Mouse (Mus musculus): ENCODE measurements at regions not wholly inside any gene's neighbourhood (a gene's known extent, or its start where the extent isn't known, plus 50 kb on each side); places are given as distances from the start of the nearest gene placed in this dataset.
A peak's percentile ranks its signal among the peaks of the same experiment; 100 is the strongest.

GRCm38 (mm10) chr15:60089921-60090320, 73.5 kb upstream of the 4933412E24Rik start:
- ATAC-seq (ENCODE audit: low FRiP score, low TSS enrichment) (no peak), DNase-seq (no peak)
- H3K27me3 ChIP-seq (ENCODE audit: control insufficient read depth, insufficient read depth, low read length): no peaks in the 10 kb centered on the region
- no peaks in the 10 kb centered on the region for H3K36me3 ChIP-seq (ENCODE audit: control insufficient read depth, insufficient read depth, low read length)
- no peak overlapping the region for H3K4me3 ChIP-seq (replicated peaks; ENCODE audit: low read depth, low read length)
- WGBS: 90% methylated on average over 5 of the region's 5 CpGs
- H3K4me2 ChIP-seq (ENCODE audit: low read length): no peak overlapping the region
- H3K9ac ChIP-seq (replicated peaks; ENCODE audit: low read length): no peak overlapping the region
- H3K4me1 ChIP-seq (ENCODE audit: control insufficient read depth, insufficient read depth, low read length): no peaks in the 10 kb centered on the region
- no peaks in the 10 kb centered on the region for H3K9me3 ChIP-seq (ENCODE audit: control insufficient read depth, low read length)
- H3K27ac ChIP-seq (replicated peaks; ENCODE audit: low read depth, low read length): no peak overlapping the region

DNA sequence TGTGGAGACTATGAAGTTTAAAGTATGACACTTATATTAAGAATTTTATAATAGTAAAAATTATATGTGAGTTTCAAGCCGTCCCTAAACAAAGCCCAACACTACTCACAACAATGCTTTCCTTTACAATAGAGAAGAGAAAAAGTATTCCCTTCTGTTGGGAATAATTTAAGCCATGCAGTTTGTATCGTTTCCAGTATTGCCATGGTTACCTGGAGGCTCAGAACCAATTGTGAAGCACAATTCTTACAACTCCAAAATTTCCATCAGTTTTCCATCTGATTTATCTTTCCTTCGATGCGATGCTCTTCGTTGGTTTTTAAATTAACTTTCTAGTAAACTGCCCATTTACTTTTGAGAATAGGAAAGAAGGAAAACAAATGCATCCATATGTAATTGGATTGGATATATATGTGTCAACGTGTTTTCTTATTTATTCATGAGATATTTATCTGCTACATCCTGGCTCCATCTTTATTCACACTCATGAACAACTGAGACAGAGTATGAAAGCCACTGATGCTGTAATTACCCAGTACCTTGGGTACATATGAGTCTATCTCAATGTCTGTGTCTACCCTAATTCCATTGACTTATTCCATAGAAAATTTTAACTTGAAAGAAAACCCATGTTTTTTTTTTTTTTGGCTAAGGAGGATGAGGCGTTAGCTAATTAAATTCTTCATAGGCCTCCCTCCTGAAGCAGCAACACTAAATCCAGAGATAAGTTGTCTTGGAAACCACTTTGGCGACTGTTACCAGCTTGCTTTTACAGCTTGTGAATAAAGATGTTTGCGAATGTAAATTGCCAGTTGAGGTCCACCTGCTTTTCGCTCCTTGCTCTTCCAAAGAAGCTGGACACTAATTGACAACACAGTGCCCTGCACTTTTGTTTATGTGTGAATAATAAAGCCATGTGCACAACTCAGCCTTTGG, 72.8 kb upstream of the 4933412E24Rik start:
- Histone ChIP-seq H3K36me3 (ENCODE audit: control insufficient read depth, insufficient read depth, low read length) (no peaks in the 10 kb centered on the region), H3K27ac (replicated peaks; ENCODE audit: low read depth, low read length) (no peak overlapping the region), H3K9ac (replicated peaks; ENCODE audit: low read length) (no peak overlapping the region), H3K4me1 (ENCODE audit: control insufficient read depth, insufficient read depth, low read length) (no peaks in the 10 kb centered on the region), H3K9me3 (ENCODE audit: control insufficient read depth, low read length) (no peaks in the 10 kb centered on the region), H3K4me3 (replicated peaks; ENCODE audit: low read depth, low read length) (no peak overlapping the region), H3K4me2 (ENCODE audit: low read length) (no peak overlapping the region), H3K27me3 (ENCODE audit: control insufficient read depth, insufficient read depth, low read length) (no peaks in the 10 kb centered on the region)
- WGBS: 56% methylated on average over 10 of the region's 10 CpGs
- DNase-seq (peak; percentile 47), ATAC-seq (ENCODE audit: low FRiP score, low TSS enrichment) (peak; percentile 17; the same call in 1 of the 2 replicates)

Measured in midbrain, embryonic 14.5 days (tissue).